Mouse (Mus musculus) embryo, embryonic 11 days (tissue): ENCODE measurements around the gene Bglap3.
"Not testable (repeated sequence)": the region's sequence is repeated elsewhere in the genome, so short reads cannot be mapped to it uniquely, and the experiment has no call there.

Experiments used
- DNase-seq: peaks from one replicate; pipeline ENCODE4 v3.0.0-alpha.2; 2015

The Bglap3 gene

DNA sequence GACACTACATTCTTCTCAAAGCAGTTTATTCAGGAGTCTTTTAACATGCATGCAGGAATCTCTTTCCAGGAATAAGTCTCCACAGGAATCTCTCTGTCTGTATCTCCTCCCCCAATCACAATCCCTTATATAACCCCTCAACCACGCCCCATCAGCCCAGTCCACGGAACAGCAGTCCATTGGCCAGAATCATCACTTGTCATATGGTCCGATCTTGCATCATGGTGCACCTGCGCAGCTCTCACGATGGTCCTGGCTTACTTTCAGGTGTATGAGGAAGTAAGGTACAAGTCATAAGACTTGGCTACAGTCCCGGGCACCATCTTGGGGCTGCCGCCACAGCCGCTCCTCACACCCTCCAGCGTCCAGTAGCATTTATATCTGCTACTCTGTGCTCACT, at the start of gene Bglap3:
Bglap3 (minus strand) TSS at position 101 of the 400 bp plus-strand sequence.
- DNase-seq = not testable (repeated sequence)

DNA sequence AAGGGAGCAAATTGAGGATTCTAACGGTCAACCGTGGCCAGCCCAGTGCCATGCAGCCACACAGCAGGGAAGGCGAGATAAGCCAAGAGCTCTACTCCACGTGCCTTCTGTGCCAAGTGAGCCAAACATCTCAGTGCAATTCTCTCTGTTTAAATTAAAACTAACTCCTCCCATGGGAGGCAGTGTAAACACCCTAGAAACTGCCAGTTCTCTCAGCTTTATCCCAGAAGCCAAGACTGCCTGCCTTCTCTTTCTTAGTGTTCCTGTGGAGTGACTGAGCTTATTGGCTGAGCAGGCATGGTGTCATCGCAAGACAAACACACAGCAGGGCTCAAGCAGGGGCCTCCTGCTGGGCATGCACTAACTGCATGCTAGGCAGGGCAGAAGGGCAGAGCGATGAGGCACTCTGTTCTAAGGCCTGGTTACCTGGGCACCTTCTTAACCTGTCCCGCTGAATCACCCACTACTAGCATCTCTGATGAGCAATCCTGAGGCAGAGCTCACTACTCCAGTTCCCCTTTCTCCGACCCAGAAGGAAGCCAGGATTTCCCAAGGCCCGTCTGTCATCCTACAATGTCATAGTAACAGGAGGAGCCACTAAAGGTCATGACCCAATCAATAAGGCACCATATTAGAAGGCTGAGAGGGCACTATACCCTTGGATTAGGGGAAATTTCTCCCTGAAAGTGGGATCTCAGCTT, 49.6 kb upstream of the Bglap3 start:
- peak; percentile 10 for DNase-seq

DNA sequence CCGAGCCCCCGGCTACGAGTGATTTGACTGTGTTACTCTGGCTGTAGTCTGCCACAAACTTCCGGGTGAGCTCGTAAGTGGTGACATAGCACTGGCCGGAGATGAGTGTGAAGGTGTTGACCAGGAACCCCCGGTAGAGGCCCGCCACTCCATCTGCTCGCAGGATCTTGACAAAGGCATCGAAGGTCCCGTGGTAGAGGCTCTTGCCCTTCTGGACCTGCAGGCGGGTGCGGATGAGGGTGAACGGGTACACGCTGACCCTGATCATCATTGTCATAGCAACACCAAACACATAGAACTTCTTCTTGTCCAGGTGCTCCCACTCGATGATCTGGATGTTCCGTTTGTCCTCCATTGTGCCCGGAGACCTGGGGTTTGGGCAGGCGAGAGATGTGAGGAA, 48.2 kb upstream of the Bglap3 start:
- no peak for DNase-seq

DNA sequence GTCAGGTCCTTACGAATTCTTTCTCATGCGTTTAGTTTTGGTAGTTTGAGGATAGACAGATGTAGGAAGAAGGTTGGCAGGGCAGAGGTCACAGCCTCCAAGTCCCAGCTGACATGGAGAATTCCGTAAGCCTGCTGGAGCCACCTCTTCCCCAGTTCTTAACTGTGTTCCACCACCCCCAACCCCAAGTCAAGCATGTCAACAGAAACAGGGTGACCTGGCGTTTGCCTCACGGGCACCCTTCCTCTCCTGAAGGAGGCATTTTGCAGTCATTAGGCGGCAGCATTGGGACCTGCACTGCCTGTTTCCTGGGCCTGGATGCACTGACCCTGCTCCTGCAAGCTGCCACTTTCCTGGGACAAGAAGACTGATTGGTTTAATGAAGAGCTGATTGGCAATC, 45.5 kb upstream of the Bglap3 start:
- no peak for DNase-seq

DNA sequence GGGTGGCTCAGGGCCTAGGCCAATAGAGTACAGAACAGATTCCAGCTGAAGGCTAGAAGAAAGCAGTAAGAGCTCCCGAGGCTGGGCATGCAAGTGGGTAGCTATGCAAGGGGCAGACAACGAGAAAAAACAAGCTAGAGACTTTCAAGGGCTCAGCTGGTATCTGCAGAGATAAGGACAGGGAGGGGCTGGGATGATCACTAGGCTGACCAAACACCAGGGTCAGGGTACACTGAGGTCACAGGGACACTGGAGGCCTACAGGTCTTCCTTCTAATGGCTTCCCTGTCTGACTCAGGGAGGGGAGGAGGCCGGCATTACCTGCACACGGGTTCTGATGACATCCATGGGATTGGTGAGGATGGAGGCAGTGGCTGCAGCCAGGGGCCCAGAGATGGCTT, 43.1 kb upstream of the Bglap3 start:
- DNase-seq = no peak

DNA sequence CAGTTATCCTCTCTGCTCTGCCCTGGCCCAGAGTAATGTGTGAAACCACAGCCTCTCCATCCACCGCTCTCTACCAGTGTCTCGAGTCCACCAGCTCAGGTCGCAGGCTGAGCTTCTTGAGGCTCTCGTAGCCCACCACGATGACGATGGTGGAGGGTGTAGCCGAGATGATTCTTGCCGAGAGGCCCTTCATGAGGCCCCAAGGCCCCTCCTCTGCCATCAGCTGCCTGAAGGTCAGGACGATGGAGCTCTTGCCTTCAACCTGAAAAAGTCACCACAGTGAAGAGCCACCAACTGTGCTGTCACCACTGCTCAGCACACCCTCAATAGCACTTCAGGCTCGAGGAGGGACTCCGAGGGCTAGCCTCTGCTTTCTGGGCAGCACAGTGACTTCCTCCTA, 40.1 kb upstream of the Bglap3 start:
- no peak for DNase-seq

DNA sequence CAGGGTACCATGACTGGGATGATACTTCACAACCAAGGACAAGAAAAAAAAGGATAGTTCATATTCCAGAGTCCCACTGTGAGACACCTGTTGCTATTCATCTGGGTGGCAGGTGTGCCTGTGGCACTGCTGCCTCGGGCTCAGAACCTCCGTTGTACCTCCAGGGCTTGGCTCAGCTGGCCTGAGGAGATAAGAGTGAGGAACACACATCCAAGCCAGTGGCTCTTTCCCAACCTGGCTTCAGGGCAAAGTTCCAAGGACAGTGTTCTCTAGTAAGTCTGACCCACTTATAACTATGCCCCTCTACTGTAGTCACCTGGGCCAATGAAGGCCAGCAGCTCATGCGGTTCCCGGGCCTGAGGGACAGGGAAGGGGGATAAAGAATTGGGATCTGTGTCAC, 39.1 kb upstream of the Bglap3 start:
- no peak for DNase-seq

DNA sequence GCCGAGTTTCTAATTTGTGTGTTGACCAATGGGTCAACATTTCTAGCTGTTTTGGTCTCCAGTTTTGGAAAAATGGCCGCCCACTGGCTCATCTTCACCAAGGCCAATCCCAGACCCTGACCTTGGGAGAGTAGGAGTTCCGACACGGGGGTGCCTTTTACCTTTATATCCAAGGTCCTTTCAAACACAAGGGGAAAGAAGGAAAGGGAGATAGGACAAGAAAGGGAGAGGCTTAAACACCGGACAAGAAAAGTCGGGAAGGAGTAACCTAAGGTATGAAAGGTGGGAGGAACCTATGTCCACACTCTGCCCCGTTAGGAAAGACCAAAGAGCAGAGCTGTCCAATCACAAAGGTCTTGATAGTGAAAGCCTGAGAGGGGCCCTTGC, 38.1 kb upstream of the Bglap3 start:
- DNase-seq = peak; percentile 48

DNA sequence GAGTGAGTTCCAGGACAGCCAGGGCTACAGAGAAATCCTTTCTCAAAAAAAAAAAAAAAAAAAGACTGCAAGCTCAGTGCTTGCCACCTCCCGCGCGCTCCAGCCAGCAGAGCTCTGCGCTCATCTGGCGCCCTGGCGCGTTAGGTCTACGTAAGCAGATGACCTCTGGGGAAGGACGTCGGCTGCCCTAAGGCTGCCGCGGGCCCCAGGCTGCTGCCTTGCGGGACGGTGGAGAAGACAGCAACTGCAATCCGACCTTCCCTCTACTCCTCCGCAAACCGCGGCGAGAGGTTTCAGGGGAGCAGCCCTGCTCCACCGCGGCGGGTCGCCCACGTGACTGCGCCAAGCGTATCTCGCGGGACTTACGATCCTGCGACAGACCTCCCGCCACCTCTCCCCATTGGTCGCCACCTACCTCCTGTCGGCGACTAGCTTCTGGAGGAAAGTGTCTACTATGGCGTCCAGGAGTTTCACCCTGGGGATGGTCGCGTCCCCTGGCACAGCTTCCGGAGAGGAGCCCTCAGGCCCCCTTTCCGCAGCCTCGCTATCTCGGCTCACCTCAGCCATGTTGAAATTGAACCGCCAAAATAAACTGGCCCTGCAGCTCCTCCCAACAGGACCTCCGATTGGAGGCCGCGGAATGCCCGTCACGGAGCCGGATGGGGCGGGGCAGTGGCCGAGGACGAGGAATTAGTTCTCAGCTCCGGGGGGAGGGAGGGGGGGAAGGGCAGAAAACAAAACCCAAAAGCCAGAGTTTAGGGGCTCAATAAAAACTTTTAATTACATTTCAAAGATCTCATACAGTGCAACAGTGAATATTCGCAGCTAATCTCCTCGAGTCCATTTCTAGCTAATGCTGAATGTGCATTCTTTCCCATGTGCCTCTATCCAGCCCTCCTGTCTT, 37.5 kb upstream of the Bglap3 start, which contains the start of gene Pmf1:
Pmf1 (minus strand) TSS at position 591 of the 904 bp plus-strand sequence.
- DNase-seq = peak; percentile 95

DNA sequence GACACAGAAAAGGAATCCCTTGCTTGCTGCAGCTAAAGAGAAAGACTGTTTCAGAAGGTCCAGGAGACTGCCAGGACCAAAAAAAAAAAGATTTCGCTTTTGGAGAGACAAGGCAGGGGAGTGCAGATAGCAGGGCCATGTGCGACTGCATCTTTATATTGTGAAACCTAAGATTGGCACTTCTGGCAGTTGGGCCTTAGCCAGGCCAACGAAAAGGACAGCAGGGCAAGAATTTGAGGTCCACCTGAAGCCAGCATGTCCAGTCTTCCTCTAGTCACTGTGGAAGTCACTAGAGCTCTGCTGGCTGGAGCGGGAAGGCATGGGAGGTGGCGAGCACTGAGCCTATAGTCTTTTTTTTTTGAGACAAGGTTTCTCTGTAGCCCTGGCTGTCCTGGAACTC, 36.4 kb upstream of the Bglap3 start:
- DNase-seq = no peak

DNA sequence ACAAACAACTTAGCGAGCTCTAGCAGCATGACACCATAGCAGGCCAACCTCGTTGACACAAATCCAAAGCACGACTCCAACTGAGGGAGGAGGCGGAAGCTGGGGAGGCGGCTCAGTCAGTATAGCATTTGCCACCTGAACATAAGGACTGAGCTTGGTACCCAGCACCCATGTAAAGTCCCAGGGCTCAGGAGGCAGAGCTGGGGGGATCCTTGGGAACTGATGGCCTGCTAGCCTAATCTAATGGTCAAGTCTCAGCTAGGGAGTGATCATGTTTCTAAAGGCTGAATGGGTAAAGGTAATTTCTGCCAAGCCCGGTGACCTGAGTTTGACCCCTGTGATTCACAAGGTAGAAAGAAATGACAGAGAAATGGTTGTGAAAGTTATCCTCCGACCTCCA, 35.0 kb upstream of the Bglap3 start:
- no peak for DNase-seq

DNA sequence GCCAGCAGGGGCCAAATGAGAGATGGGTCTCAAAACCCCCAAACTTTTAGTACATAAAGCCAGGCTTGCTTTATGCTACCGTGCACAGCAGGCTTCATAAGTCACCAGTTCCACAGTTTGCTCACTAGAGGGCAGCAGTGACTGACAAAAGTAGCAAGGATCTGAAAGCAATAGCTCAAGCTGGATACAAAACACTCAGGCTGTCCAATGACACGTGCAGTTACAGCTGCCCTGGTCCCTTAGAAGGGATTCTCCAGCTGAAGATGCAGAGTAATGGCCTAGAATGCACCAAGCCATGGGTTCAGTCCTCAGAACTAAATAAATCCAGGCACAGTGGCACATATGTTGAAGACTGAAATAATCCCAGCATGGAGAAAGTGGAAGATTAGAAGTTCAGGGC, 34.5 kb upstream of the Bglap3 start:
- DNase-seq = peak; percentile 88

DNA sequence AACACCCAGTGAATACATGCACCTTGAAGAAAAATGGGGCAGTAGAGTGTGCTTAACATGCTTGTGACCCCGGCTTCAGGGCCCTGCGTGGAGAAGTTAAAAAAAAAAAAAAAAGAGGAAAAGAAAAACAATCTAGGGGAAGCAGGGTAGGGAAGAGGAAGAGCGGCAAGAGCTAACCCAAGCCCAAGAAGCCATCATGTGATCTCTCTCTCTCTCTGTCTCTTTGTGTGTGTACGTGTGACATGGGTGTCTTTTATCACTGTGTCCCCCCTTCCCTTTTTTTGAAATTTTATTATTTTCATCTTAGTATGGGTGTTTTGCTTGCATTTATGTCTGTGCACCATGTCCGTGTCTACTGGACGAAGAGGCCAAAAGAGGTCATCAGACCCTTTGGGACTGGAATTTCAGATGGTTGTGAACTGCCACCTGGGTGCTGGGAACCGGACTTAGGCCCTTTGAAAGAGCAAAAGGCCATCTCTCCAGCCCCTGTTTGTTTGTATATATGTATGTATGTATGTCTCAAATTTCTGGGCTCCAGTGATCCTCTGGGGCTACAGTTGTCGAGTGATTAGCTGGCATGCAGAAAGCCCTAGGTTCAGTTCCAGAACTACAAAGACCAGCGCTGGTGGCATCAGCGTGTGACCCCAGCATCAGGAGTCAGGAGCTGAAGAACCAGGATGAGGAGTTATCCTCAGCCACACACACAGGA, 31.1 kb upstream of the Bglap3 start:
- DNase-seq = no peak

DNA sequence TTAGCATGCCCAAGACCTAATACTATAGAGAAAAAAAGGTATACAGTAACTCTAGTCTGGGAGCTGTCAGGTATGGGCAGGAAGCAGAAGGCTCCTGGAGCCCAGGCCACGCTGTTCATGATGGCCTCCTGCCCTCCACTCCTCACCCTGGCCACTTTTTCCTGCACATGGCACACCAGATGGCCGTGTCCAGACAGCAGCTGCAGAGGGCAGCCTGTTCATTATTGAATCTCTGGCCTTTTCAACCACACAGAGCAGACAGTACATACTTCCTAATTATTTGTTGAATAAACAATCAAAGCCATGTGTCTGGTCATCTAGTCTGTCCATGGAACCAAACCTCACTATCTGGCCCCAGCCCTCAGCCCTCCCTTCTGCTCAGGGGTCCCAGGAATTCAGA, 26.1 kb upstream of the Bglap3 start:
- DNase-seq = no peak

DNA sequence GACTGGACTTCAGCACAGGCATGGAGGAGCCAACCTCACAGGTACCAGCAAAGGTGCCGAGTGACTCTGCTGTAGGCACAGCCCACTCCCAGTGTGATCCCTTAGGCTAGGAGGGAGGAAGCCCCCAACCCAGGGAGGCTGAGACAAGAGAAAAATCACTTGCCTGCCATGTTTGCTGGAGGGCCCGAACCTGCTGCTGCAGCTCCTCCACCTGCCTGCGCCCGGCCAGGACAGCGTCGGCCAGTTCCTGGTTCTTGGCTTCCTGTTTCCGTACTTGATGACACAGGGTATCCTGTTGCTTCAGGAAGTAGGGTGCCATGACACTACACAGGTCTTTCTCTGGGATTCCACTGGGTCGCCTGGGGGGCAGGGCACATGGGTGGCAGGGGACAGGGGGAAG, 23.2 kb upstream of the Bglap3 start:
- no peak for DNase-seq

DNA sequence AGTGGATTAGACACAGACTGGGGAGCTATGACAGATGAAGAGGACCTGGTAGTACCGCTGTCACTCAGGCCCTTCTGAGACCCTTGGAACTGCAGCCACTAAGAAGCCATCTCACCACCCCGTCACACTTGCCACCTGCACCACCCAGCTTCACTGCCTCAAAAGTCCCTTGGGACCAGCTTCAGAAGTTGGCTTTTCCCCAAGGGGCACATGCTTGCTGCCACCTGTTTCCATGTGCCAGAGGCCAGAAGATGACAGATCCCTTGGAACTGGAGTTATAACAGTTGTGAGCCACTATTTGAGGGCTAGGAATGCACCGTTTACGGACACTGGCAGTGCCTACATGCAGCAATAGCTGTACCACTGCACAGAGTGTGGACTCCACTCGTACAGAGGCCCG, 22.7 kb upstream of the Bglap3 start:
- DNase-seq = no peak

DNA sequence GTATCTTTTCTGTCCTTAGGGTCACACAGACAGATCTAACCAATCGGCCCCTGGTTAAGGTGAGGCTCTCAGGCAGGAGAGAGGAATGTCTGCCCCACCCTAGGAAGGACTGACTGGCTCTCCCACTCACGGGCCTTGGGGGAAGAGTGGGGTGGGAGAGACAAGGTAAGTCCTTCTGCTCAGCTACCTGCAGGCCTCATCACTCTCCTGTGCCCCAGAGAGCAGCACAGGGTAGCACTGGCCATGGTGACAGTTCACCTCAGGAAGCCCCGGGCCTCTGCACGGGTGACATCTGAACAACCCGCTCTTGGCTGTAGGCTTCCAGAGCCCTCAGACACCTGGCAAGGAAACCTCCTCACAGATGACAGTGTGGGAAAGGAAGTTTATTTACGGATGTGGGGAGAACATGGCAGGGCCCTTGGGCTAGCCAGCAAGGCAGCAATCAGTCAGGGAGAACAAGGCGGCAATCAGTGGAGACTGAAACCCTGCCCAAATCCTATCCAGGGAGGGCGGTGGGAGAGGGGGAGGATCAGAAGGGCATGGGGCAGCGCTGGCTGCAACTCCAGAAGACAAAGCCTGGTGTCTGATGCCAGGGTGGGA, 21.3 kb upstream of the Bglap3 start:
- no peak for DNase-seq

DNA sequence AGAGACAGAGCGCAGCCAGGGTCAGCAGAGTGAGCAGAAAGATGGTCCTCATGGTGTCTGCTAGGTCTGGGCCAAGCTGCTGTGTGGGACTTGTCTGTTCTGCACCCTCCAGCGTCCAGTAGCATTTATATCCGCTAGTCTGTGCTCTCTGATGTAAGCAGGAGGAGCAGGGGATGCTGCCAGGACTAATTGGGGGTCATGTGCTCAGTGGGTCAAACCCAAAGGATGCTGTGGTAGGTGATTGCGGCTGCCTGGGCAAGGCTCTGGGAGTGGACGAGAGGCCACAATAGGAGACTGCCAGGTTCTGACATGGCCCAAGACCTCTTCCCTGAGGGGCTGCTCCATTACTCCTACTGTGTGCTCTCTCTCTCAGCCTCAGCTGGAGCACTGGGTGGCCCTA, 11.8 kb upstream of the Bglap3 start, which contains the start of gene Bglap:
Bglap (minus strand) TSS at position 101 of the 400 bp plus-strand sequence.
- no peak for DNase-seq

DNA sequence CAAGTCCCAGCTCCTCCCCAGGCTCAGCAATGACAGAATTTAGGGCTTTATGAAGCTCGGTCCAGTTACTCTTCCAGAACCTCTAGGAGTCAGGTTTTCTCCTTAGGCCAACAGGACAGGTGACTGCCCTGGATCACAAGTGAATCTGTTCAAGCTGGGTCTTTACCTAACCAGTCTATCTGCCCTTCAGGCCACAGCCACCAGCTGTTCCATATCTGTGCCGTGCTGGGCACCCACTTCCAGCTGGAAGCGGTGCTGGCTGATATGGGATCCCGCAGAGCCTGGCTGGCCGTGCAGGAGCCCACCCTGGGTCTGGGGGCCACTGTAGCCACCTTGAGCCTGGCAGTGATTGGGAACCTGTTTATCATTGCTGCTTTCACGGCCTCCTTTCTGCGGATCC, 9.8 kb upstream of the Bglap3 start:
- DNase-seq = not testable (repeated sequence)

DNA sequence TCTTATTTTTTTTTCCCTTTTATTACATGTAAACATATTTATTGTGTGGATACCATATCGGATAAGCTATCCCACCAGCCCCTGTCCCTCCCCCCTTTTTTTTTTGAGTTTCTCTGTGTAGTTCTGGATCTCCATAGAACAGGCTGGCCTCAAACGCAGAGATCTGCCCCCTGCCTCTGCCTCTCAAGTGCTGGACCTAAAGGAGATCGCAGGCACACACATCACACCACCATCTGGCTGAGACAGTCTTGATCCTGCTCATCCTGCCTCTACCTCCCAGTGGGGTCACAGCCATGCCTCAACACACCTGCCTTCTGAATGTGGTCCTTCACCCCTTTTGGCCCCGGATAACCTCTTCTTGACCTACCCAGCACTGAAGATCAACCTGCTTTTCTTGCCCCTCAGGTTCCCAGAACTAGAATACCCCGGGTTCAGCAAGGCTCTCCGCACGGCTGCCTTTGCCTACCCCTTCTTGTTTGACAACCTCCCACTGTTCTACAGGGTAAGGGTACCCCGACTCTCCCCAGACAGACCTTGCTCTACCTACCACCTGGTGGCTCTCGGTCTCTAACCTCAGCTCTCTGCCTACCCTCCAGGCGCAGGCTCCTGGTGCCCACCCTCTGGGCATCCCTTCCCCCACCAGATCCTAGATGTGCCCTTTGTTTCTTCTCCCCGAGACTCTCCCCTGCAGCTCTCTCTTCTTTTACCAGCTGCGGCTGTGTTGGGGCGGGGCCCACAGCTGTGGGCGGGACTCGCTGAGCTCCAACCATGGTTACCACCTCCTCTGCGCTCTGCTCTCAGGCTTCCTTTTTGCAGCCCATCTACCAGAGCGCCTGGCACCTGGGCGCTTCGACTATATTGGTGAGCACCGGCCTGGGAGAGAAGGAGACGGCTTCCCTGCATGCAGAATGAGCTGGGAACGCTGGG, 9.1 kb upstream of the Bglap3 start:
- DNase-seq = peak; percentile 75

DNA sequence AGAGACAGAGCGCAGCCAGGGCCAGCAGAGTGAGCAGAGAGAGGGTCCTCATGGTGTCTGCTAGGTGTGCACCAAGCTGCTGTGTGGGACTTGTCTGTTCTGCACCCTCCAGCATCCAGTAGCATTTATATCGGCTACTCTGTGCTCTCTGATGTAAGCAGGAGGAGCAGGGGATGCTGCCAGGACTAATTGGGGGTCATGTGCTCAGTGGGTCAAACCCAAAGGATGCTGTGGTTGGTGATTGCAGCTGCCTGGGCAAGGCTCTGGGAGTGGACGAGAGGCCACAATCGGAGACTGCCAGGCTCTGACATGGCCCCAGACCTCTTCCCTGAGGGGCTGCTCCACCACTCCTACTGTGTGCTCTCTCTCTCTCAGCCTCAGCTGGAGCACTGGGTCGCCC, 6.1 kb upstream of the Bglap3 start, which contains the start of gene Bglap2:
Bglap2 (minus strand) TSS at position 101 of the 400 bp plus-strand sequence.
- DNase-seq = not testable (repeated sequence)

DNA sequence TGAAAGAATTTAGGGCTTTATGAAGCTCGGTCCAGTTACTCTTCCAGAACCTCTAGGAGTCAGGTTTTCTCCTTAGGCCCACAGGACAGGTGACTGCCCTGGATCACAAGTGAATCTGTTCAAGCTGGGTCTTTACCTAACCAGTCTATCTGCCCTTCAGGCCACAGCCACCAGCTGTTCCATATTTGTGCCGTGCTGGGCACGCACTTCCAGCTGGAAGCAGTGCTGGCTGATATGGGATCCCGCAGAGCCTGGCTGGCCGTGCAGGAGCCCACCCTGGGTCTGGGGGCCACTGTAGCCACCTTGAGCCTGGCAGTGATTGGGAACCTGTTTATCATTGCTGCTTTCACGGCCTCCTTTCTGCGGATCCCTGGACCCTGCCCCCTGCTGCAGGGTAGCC, 4.1 kb upstream of the Bglap3 start:
- not testable (repeated sequence) for DNase-seq
